Mouse (Mus musculus): ENCODE measurements at regions not wholly inside any gene's neighbourhood (a gene's known extent, or its start where the extent isn't known, plus 50 kb on each side); places are given as distances from the start of the nearest gene placed in this dataset.

DNA sequence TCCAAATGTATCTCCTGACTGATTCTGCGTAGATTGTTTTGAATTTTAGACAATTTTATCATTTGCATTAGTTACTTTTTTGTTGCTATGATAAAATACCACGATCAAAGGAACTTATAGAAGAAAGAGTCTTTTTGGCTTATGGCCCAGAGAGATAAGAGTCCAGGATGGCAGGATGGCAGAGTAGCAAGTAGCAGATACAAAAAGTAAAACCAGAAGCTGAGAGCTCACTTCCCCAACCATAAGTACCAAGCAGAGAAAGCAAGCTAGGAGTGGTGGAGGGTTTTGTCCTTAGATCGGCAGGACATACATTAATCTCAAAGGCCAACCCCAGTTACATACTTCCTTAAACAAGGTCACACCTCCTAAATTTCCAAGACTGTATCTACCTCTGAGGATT is 457.7 kb upstream of the Cwc22 start:
- H3K27me3 ChIP-seq (ENCODE audit: insufficient read depth, low read length): no peaks in the 10 kb centered on the region
- no peak for DNase-seq (ENCODE audit: low spot score)
- no peaks in the 10 kb centered on the region for H3K9me3 ChIP-seq (replicated peaks)
- ATAC-seq (ENCODE audit: extremely low read depth, insufficient number of reproducible peaks, low FRiP score, poor library complexity, severe bottlenecking): peak; percentile 69
- no peak overlapping the region for H3K4me3 ChIP-seq (ENCODE audit: low read depth, low read length)
- H3K36me3 ChIP-seq (replicated peaks): no peaks in the 10 kb centered on the region
- TF ChIP-seq GATA2 (IDR thresholded peaks at IDR 0.05; ENCODE audit: borderline replicate concordance, low read depth, low read length) (no peak), POLR2AphosphoS5 (IDR thresholded peaks at IDR 0.05; ENCODE audit: insufficient replicate concordance, low read depth, low read length) (no peak), TAL1 (conservative IDR thresholded peaks at IDR 0.05; ENCODE audit: low read depth, low read length) (no peak), GATA1 (IDR thresholded peaks at IDR 0.05; ENCODE audit: borderline replicate concordance, low read length) (no peak), CTCF (IDR thresholded peaks at IDR 0.05; ENCODE audit: low read depth, low read length) (no peak)
- no peaks in the 10 kb centered on the region for H3K4me1 ChIP-seq (ENCODE audit: insufficient read depth, low read depth, low read length)

DNA sequence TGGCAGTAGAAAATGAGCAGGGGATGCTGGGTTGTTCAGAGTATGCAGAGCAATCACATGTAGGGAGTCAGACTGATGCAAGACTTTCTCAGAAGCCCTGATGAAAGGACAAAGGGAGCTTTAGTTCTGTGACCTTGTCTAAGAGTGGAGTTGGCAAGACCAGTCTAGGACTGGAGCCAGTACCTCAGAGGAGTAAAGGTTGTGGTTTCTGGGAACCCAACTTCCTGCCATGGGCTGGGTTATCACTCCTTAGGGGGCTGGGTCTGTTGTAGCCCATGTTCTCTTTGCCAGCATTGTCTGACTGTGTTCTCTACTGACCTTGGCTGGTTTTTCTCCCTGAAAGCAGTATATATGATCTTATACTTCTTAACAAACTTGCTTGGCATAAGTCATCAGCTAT is 453.1 kb upstream of the Cwc22 start:
- H3K27me3 ChIP-seq (ENCODE audit: insufficient read depth, low read length): no peaks in the 10 kb centered on the region
- no peaks in the 10 kb centered on the region for H3K4me1 ChIP-seq (ENCODE audit: insufficient read depth, low read depth, low read length)
- H3K36me3 ChIP-seq (replicated peaks): no peaks in the 10 kb centered on the region
- TF ChIP-seq POLR2AphosphoS5 (IDR thresholded peaks at IDR 0.05; ENCODE audit: insufficient replicate concordance, low read depth, low read length) (no peak), TAL1 (conservative IDR thresholded peaks at IDR 0.05; ENCODE audit: low read depth, low read length) (no peak), CTCF (IDR thresholded peaks at IDR 0.05; ENCODE audit: low read depth, low read length) (no peak), GATA2 (IDR thresholded peaks at IDR 0.05; ENCODE audit: borderline replicate concordance, low read depth, low read length) (no peak), GATA1 (IDR thresholded peaks at IDR 0.05; ENCODE audit: borderline replicate concordance, low read length) (no peak)
- ATAC-seq (ENCODE audit: extremely low read depth, insufficient number of reproducible peaks, low FRiP score, poor library complexity, severe bottlenecking) (no peak), DNase-seq (ENCODE audit: low spot score) (no peak)
- H3K9me3 ChIP-seq (replicated peaks): no peaks in the 10 kb centered on the region
- H3K4me3 ChIP-seq (ENCODE audit: low read depth, low read length): no peak overlapping the region

DNA sequence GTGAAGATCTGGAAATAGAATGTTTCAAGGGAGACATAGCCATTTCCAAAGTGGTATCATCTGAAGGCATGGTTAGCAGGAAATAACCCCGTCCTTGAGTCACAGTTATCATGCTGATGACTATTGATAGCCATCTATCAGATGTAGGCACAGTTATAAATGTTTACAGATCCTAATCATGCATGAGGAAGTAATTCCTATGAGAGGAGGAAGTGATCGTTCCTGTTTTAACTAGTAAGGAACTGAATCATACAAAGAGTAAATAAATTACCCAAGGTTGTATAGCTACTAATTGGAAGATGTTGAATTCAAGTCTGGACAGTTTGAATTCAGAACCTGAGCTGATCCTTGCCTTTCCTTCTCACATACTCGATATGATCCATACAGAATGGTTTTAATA is 450.7 kb upstream of the Cwc22 start:
- no peak overlapping the region for H3K4me3 ChIP-seq (ENCODE audit: low read depth, low read length)
- DNase-seq (ENCODE audit: low spot score): no peak
- no peaks in the 10 kb centered on the region for H3K36me3 ChIP-seq (replicated peaks)
- H3K27me3 ChIP-seq (ENCODE audit: insufficient read depth, low read length): no peaks in the 10 kb centered on the region
- ATAC-seq (ENCODE audit: extremely low read depth, insufficient number of reproducible peaks, low FRiP score, poor library complexity, severe bottlenecking): no peak
- H3K9me3 ChIP-seq (replicated peaks): no peaks in the 10 kb centered on the region
- TF ChIP-seq GATA2 (IDR thresholded peaks at IDR 0.05; ENCODE audit: borderline replicate concordance, low read depth, low read length): no peak
- no peak for TF ChIP-seq POLR2AphosphoS5 (IDR thresholded peaks at IDR 0.05; ENCODE audit: insufficient replicate concordance, low read depth, low read length)
- TF ChIP-seq TAL1 (conservative IDR thresholded peaks at IDR 0.05; ENCODE audit: low read depth, low read length): no peak
- TF ChIP-seq CTCF (IDR thresholded peaks at IDR 0.05; ENCODE audit: low read depth, low read length): no peak
- no peak for TF ChIP-seq GATA1 (IDR thresholded peaks at IDR 0.05; ENCODE audit: borderline replicate concordance, low read length)
- no peaks in the 10 kb centered on the region for H3K4me1 ChIP-seq (ENCODE audit: insufficient read depth, low read depth, low read length)

DNA sequence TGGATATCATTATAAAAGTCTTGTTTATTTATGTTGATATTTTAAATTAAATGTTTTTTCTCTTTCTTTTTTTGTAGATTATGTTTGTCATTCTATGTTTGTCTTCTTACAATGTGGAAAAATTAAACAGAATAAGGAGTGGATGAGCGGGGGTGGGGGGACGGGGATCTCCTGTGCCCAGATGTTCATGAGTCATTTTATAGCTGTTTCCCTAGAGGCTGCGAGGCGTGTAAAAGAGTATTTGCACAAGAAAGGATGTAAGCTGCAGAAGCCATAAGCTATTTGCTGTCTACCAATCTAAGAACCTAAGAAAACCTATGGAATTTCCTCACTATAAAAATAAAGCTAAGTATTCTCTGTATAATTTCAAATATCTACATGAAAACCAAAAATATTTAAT is 446.9 kb upstream of the Cwc22 start:
- ATAC-seq (ENCODE audit: extremely low read depth, insufficient number of reproducible peaks, low FRiP score, poor library complexity, severe bottlenecking): no peak
- Histone ChIP-seq H3K4me3 (ENCODE audit: low read depth, low read length) (no peak overlapping the region), H3K9me3 (replicated peaks) (no peaks in the 10 kb centered on the region), H3K36me3 (replicated peaks) (no peaks in the 10 kb centered on the region), H3K4me1 (ENCODE audit: insufficient read depth, low read depth, low read length) (no peaks in the 10 kb centered on the region), H3K27me3 (ENCODE audit: insufficient read depth, low read length) (peaks cover under 1% of the 10 kb centered on the region; the same call in 1 of the 2 replicates)
- no peak for DNase-seq (ENCODE audit: low spot score)
- TF ChIP-seq TAL1 (conservative IDR thresholded peaks at IDR 0.05; ENCODE audit: low read depth, low read length) (no peak), CTCF (IDR thresholded peaks at IDR 0.05; ENCODE audit: low read depth, low read length) (no peak), POLR2AphosphoS5 (IDR thresholded peaks at IDR 0.05; ENCODE audit: insufficient replicate concordance, low read depth, low read length) (no peak), GATA2 (IDR thresholded peaks at IDR 0.05; ENCODE audit: borderline replicate concordance, low read depth, low read length) (no peak), GATA1 (IDR thresholded peaks at IDR 0.05; ENCODE audit: borderline replicate concordance, low read length) (no peak)

DNA sequence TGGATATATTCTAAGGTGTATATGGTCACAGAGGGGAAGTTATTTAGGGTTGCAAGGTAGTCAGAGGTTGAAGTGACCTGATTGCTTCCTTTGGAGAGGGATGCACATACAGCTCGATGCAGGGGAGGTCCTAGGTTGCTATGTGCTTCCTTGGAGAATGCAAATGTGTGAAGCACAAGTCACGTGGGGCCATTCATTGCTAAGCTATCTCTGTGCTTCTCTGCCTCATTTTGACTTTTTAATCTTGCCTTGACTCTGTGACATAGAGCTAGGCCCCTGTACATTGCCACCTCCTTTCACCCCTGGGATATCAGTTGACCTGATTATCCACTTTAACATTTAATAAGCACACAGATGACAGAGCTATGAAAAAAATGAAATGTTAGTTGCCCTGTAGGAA is 446.2 kb upstream of the Cwc22 start:
- no peaks in the 10 kb centered on the region for H3K9me3 ChIP-seq (replicated peaks)
- H3K36me3 ChIP-seq (replicated peaks): no peaks in the 10 kb centered on the region
- TF ChIP-seq CTCF (IDR thresholded peaks at IDR 0.05; ENCODE audit: low read depth, low read length) (no peak), GATA2 (IDR thresholded peaks at IDR 0.05; ENCODE audit: borderline replicate concordance, low read depth, low read length) (no peak), GATA1 (IDR thresholded peaks at IDR 0.05; ENCODE audit: borderline replicate concordance, low read length) (no peak), TAL1 (conservative IDR thresholded peaks at IDR 0.05; ENCODE audit: low read depth, low read length) (no peak), POLR2AphosphoS5 (IDR thresholded peaks at IDR 0.05; ENCODE audit: insufficient replicate concordance, low read depth, low read length) (no peak)
- DNase-seq (ENCODE audit: low spot score) (no peak), ATAC-seq (ENCODE audit: extremely low read depth, insufficient number of reproducible peaks, low FRiP score, poor library complexity, severe bottlenecking) (no peak)
- H3K4me1 ChIP-seq (ENCODE audit: insufficient read depth, low read depth, low read length): no peaks in the 10 kb centered on the region
- H3K4me3 ChIP-seq (ENCODE audit: low read depth, low read length): no peak overlapping the region
- H3K27me3 ChIP-seq (ENCODE audit: insufficient read depth, low read length): peaks cover 3% of the 10 kb centered on the region; the same call in 1 of the 2 replicates

DNA sequence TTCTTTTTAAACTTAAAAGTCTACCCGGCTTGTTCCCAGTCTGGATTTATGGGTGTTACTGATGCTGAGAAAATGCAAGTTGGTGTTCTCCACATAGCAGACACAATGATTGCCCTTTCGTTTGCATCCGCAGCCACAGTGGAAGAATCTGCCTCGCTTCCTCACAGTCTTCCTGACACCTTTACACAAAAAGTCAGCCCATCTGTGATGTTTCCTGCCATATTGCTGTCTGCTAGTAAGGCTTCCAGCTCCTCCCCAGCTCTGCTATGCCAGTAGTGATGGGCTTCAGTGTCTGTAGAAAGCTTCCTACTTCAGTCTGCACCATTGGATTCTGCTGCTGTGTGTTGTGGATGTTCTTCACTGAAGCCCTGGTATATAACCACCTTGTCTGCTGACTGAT is 441.8 kb upstream of the Cwc22 start:
- peaks cover 3% of the 10 kb centered on the region; the same call in 1 of the 2 replicates for H3K27me3 ChIP-seq (ENCODE audit: insufficient read depth, low read length)
- no peaks in the 10 kb centered on the region for H3K36me3 ChIP-seq (replicated peaks)
- no peaks in the 10 kb centered on the region for H3K4me1 ChIP-seq (ENCODE audit: insufficient read depth, low read depth, low read length)
- no peak overlapping the region for H3K4me3 ChIP-seq (ENCODE audit: low read depth, low read length)
- no peak for TF ChIP-seq GATA2 (IDR thresholded peaks at IDR 0.05; ENCODE audit: borderline replicate concordance, low read depth, low read length)
- TF ChIP-seq GATA1 (IDR thresholded peaks at IDR 0.05; ENCODE audit: borderline replicate concordance, low read length): no peak
- no peak for TF ChIP-seq TAL1 (conservative IDR thresholded peaks at IDR 0.05; ENCODE audit: low read depth, low read length)
- no peak for TF ChIP-seq POLR2AphosphoS5 (IDR thresholded peaks at IDR 0.05; ENCODE audit: insufficient replicate concordance, low read depth, low read length)
- TF ChIP-seq CTCF (IDR thresholded peaks at IDR 0.05; ENCODE audit: low read depth, low read length): no peak
- no peaks in the 10 kb centered on the region for H3K9me3 ChIP-seq (replicated peaks)
- DNase-seq (ENCODE audit: low spot score) (no peak), ATAC-seq (ENCODE audit: extremely low read depth, insufficient number of reproducible peaks, low FRiP score, poor library complexity, severe bottlenecking) (no peak)

Measured in G1E (cell line).